Mouse (Mus musculus) cerebellum, adult 2 months (tissue): ENCODE data around the gene Shank2.

Experiments used
- CTCF ChIP-seq: fragments of 200-500 bp; IDR thresholded peaks from 2 replicates; pipeline ENCODE4 v1.5.1; 2011; ENCODE audit warnings: low read depth, mild to moderate bottlenecking, control low read depth, low read length, moderate library complexity, borderline replicate concordance; ENCODE audit not compliant: insufficient read depth
- POLR2A ChIP-seq: fragments of 200-500 bp; IDR thresholded peaks from 2 replicates; pipeline ENCODE4 v1.6.1; 2011; ENCODE audit warnings: low read length, control low read depth, borderline replicate concordance; ENCODE audit not compliant: insufficient read depth

DNA sequence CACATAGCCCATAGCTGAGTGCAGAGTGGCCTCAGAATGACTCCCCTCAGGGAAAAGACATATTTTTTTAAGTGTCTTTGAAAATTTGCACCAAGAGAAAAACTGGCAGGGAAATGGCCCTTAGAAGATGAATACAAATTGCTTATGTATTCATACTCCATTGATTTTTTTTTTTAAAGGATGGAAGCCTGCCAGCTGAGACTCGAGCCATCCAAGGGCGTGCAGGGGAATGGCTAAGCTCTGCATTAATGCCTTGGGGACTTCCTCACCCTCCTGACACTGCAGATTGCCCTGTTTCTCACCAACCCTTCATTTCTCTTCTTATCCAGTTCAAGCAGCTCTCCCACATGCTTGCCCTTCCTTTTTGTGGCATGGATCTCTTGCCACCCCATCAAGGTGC, 85.5 kb downstream of the Shank2 start:
- TF ChIP-seq CTCF, result no peak
- no peak for TF ChIP-seq POLR2A
